Mouse (Mus musculus): ENCODE results near the gene Os9.
"Not testable (repeated sequence)": the region's sequence is repeated elsewhere in the genome, so short reads cannot be mapped to it uniquely, and the experiment has no call there.

The Os9 gene

DNA sequence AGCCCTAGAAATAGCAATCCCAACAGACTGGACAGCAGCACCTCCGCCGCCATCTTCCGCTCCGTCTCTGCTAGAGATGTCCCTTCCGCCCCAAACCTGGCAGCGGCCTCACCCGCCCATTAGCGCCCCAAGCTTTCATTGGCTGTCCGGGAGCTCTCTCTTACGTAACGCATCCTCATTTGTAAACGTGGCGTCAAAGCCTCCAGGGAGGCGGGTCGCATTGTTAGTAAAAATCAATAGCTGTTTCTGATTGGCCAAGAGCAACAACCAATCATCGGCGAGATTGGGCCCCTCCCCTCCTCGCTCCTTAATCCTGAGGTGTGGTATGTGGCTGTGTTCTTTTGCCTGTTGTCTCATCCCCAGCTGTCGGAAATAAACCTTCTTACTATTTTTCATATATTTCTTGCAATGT lies at the start of gene Os9:
Gene Os9, minus strand, starts transcription at position 66 of the 412 bp plus-strand sequence.
- DNase-seq (ENCODE audit: low spot score), result peak; percentile 97

DNA sequence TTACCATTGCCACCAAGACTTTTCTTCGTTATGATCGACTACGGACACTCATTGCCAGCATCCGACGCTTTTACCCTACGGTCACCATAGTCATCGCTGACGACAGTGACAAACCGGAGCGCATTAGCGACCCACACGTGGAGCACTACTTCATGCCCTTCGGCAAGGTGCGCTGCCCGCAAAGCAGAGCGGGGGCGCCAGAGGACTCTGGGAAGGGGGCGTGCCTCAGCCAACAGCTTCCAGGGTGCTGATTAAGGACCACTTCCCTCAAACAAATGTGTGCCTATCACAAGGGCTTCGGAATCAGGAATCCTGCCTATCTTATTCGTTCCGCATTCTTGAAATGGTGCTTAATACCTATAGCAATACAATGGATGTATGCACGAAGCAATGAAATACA lies 49.1 kb upstream of the Os9 start:
- peak; percentile 29 for DNase-seq (ENCODE audit: low spot score)

DNA sequence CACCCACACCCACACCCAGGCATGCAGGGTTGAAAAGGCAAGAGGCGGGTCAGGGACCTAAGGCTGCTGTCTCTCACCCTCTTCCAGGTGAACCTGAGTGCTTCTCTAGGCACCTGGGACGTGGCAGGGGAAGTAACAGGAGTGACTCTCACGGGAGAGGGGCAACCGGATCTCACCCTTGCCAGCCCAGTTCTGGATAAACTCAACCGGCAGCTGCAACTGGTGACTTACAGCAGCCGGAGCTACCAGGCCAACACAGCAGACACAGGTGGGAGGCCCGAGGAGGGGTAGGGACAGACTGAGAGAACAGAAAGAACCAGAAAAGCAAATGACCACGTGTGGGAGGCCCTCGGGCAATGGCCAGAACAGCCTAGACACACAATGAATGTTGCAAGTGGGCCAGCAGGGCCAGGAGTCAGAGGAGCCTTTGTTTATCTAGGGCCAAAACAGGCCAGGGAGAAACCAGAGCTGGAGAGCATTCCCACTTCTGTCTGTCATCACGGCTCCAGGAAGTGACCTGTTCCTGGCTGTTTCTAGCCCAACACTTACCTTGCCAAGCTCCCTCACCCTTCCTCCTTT lies 46.8 kb upstream of the Os9 start:
- DNase-seq (ENCODE audit: low spot score), result no peak

DNA sequence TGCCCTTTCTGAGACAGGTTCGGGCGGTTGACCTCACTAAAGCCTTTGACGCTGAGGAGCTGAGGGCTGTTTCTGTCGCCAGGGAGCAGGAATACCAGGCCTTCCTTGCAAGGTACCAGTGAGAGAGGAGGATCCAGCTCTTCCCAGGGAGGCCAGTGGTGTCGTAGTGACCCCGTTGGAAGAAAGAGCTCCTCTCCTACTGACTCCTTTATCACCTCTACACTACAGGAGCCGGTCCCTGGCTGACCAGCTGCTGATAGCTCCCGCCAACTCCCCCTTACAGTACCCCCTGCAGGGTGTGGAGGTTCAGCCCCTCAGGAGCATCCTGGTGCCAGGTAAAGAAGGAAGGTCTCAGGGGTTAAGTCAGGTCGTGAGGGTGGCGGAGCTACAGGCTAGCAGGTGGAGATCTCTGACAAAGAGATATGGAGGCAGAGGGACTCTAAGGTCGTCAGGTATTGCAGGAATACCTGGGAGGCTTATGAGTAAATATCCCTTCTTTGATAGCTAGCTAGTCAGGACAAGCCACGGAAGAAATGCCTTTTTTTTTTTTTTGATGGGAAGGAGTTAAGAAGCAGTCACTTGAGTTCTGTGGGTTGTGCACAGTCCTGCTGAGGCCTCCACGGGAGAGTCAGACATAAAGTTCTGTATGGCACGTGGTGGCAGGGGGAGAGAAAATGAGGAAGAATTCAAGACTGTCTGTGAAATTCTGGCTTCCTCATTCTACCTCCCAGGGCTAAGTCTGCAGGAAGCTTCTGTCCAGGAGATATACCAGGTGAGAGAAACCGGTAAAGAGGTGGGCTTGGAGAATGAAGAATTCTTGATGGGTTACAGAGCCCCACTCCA lies 46.1 kb upstream of the Os9 start:
- no peak for DNase-seq (ENCODE audit: low spot score)

DNA sequence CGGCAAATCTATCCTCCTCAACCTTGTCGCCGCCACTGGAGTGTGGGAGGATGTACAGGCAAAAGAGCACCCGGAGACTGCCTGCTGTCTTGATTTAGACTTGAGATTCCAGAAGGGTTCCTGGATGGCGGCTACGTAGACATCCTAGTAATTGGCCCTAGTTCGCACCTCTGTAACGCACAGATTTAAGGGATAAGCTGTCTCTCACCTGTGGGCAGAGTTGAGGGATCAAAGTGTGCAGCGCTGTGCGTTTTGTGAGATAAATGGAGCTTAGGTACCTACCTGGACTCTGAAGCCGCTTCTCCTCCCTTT lies 45.4 kb upstream of the Os9 start:
- no peak for DNase-seq (ENCODE audit: low spot score)

DNA sequence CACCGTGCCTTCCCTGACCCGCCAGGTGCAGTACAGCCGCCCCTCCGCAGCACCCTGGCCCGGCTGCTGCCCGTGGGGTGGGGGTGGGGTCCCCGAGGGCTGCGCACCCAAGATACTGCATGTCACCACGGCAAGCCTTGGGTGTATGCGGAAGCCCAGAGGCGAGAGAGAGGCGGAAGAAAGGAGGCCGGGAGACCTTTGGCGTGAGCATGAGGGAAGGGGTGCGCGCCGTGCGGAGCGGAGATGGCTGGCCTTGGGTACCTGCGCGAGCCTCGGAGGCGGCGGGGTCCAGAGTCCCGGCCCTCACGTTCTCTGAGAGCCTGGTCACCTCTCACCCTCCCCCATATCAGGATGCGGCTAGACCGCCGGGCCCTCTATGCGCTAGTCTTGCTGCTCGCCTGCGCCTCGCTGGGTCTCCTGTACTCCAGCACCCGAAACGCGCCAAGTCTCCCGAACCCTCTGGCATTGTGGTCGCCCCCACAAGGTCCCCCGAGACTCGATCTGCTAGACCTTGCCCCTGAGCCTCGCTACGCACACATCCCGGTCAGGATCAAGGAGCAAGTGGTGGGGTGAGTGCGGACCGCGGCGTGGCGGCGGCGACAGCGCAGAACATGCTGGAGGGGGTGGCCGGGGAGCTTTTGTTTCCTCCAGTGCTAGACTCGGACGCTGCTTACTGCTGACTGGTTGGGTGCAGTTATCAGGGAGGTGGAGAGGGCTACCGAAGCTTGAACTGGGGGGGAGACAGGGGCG lies 44.9 kb upstream of the Os9 start:
- DNase-seq (ENCODE audit: low spot score), result peak; percentile 41

DNA sequence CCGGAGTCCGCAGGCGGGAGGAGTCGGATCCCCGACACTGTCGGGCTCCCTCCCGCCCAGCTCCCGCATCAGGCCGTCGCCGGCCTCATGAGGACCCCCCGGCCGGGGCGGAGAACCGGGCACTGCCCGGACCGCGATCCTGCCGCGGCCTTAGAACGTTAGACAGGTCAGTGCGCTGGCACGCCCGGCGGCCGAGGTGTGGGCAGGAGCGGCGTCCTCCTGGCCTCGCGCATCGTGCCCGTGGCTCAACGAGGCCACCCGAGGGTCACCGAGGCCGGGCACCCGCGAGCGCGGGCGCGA lies 44.4 kb upstream of the Os9 start:
- DNase-seq (ENCODE audit: low spot score), result no peak

DNA sequence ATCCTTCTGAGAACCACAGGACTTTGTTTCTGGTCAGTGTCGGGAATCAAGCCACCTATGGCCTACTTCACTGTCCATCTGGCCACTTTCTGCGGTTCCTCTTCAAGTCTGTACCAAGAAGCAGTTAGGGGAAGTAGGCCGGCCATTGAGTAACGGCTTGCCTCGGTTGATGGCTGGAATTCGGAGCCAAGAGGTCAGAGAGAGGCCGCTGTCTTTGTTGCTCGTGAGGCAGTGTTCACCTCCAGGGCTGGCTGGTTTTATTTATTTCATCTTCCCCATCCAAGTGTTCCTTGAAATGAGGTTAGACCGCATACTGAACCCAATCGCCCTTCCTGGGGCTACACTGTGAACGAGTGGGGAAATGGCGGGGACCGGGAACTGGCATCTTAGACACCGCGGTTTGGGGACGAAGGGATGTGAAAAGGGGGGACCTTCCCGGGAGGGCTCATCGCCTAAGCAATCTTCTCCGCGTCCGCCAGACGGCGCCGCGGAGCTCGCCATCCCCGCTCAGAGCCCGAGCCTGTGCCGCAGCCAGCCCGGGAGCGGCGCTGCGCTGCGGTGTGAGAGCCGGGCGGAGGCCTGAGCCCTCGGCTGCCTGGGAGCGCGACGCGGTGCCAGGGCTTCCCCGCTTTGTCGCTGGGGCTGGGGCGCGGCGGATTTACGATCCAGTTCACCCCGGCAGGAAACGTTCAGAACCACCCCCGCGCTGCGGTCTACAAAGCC lies 43.9 kb upstream of the Os9 start, which contains the start of gene B4galnt1:
Gene B4galnt1, plus strand, starts transcription at position 595 of the 723 bp plus-strand sequence.
- peak; percentile 74 for DNase-seq (ENCODE audit: low spot score)

DNA sequence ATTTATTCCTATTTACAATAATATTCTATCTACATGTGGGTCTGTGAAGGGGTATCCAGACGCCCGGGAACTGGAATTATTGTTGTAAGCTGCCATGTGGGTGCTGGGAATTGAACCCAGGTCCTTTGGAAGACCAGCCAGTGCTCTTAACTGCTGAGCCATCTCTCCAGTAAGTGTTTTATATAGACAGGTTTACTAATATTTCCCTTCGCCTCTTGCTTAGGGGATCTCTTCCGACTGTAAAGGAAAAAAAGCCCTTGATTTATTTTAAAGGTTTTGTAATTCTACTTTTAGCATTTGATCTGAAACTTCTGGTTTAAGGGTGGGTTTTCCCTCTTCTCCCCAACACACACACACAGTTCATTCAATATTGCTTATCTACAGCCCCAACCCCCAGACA lies 43.3 kb upstream of the Os9 start:
- no peak for DNase-seq (ENCODE audit: low spot score)

DNA sequence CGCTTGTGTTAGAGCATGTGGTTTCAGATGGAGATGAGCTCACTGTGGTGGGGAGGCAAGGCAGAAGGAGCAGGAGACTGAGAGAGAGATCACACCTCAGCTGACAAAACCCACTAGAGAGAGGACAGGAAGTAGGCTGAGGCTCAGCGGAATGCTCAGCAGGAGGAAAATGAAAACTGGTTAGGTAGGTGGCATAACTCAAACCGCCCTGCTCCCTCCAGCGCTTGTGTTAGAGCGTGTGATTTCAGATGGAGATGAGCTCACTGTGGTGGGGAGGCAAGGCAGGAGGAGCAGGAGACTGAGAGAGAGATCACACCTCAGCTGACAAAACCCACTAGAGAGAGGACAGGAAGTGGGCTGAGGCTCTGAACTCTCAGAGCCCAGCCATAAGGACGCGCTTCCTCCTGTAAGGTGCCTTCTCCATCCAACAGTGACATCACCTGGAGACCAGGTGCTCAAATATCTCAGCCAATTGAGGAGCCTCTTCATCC lies 41.9 kb upstream of the Os9 start:
- not testable (repeated sequence) for DNase-seq (ENCODE audit: low spot score)

DNA sequence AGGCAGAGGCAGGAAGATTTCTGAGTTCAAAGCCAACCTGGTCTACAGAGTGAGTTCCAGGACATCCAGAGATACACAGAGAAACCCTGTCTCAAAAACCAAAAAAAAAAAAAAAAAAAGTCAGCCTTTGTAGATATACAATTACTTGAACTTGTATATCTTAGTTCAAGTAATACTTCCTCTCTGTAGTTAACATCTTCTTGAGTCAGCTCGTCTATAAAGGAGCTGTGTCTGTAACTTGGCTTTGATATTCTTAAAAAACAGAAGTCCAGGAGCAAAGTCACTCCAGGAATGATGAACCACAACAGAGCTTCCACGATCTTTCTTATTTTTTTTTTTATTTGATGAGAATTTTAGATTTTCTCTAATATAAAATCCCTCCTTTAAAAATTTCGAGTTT lies 39.8 kb upstream of the Os9 start:
- no peak for DNase-seq (ENCODE audit: low spot score)

DNA sequence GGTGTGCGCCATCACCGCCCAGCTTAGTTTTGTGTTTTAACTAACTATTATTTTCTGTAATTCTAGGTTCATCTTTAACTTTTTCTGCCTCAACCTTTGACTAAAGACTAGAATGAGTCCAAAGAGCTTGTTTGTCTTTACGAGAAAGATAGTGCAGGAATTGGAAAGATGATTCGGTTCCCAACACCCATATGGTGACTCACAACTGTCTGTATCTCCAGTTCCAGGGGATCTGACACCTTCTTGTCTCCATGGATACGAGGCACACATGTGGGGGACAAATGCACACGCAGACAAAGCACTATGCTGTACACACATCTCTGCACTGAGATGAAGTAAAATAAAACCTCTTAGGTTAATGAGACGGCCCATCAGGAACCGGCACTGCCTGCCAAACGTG lies 39.1 kb upstream of the Os9 start:
- no peak for DNase-seq (ENCODE audit: low spot score)

DNA sequence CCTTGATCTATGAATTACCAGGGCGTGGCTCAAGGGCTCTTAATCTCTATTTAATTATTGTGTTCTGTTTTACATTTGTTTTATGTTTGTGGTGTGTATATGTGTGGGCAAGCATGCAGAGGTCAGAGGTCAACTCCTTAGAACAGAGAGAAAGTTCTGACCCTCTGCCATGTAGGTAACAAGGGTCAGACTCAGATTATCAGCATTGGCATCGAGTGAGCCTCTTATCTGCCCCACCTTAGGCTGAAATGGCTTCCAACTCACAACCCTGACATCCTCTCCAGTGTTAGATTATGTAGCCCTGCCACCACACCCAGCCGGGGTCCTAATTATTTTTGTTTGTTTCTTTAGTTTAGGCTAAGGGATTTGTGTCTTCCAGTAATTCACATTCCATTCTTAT lies 37.5 kb upstream of the Os9 start:
- no peak for DNase-seq (ENCODE audit: low spot score)

DNA sequence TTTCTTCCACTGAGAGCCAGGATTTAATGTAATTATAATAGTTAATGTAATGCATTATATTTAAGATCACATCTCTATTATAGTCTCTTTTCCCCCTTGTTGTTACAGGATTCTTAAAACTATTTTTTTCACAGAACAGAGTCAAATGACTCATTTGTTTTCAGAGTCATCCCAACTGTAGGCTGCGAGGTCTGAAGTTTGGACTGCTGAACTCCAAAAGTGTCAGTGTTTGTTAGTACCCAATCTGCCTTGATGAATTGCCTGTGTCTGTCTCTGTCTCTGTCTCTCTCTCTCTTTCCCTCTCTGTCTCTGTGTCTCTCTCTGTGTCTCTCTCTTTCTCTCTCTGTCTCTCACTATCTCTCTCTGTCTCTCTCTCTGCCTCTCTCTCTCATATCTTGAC lies 35.6 kb upstream of the Os9 start:
- DNase-seq (ENCODE audit: low spot score), result no peak

DNA sequence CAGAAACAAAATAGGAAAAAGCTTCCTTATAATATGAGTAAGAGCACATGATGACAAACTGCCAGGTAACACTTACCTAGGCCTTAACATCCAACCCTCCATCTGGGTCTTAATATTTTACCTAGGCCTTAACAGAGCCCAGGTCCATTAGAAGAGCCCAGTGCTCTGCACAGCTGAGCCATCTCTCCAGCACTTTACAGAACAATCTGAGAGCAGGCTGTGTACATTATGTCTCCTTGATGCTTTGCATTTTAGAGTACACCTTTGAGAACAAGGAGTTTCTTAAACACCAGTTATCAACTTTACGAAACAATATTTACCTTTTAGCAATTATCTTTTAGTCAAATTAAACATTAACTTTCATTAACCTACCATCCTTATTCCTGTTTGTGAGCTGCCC lies 35.2 kb upstream of the Os9 start:
- no peak for DNase-seq (ENCODE audit: low spot score)

DNA sequence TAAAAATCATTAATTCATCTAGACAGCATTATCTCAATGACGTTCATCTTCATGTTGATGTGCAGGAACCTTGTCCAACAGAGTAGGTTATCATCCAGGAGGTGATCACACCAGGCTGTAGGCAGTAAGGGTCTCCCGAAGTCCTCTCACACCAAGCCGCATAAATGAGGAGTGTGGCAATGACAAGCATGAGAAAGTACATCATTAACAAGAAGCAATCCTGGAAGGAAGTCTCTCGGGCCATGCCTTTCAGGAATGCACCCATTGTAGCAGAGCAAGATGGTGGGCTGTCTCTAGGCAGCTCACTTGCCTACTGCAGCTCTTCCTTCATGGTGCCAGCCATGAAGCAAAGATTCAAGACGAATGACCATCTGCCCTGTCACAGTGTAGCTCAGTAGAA lies 33.7 kb upstream of the Os9 start:
- DNase-seq (ENCODE audit: low spot score), result no peak

DNA sequence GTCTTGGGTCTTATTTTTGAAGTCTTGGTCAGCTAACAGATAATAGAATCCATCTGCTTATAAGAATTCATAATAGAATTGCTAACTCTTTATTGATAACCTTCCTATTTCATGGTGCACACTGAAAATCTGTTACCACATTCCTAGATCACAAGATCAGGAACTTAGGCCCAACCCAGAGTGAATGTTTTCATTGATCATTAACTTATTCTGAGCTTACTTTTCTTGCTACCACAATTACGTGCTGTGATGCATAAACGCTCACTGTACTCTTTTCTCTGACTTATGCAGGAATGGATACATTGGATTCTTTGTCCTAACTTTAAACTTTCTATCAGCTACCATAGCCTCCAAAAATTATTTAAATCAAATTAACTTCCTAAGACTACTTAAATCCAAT lies 33.3 kb upstream of the Os9 start:
- no peak for DNase-seq (ENCODE audit: low spot score)

DNA sequence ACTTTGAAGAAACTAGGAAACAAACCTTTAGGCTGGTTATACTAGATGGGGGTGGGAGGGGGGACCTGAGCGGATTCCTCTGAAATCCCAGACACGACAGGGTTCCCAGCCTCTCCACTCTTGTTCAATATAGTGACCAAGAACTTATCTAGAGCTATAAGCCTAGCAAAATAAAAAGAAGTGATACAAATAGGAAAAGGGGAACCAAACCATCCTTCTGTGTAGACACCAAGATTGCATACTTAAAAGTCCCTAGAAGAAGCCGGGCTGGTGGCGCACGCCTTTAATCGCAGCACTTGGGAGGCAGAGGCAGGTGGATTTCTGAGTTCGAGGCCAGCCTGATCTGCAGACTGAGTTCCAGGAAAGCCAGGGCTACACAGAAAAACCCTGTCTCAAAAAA lies 32.4 kb upstream of the Os9 start:
- DNase-seq (ENCODE audit: low spot score), result no peak

DNA sequence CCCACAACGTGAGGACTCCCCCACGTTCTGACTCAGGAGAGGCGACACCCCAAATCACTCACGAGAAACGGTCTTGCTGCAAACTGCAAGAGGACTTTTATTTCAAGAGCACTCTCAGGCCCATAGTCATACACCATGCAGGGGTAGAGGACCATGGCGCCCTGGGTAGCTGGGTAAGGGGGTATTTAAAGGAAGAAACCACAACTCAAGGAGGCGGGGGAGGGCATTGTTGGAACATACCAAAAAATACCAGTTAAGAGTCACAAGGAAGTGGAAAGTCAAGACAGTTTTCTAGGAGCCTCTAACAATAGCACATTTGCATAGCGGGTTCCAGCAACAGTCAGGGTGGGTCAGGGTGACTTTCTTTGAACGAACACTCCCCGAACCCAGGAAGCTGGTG lies 31.6 kb upstream of the Os9 start:
- DNase-seq (ENCODE audit: low spot score), result not testable (repeated sequence)

DNA sequence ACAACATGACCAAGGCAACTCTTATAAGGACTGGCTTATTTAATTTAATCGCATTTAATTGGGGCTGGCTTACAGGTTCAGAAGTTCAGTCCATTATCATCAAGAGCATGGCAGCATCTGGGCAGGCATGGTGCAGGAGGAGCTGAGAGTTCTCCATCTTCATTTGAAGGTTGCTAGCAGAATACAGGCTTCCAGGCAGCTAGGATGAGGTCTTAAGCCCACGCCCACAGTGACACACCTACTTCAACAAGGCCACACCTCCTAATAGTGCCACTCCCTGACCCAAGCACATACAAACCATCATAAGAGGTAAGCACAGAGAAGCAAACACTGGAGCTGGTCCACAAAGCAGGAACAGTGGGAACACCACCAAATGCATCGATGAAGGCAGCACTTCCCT lies 30.3 kb upstream of the Os9 start:
- DNase-seq (ENCODE audit: low spot score), result not testable (repeated sequence)

DNA sequence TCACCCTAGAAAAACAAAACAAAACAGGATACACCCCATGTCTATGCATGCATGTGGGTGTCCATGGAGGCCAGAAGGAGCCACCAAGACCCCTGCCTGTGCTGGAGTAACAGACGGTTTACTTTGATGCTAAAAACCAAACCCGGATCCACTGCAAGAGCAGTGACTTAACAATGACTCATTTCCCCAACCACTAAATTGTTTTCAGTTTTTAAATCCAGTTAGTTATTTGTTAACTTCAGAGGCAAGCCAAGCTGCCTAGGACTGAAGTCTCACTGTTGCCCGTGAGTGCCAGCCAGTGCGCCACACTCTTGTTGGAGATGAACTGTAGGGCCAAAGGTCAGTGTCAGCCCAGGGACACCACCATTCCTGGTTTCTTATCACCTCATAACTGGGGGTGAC lies 29.5 kb upstream of the Os9 start:
- DNase-seq (ENCODE audit: low spot score), result no peak

DNA sequence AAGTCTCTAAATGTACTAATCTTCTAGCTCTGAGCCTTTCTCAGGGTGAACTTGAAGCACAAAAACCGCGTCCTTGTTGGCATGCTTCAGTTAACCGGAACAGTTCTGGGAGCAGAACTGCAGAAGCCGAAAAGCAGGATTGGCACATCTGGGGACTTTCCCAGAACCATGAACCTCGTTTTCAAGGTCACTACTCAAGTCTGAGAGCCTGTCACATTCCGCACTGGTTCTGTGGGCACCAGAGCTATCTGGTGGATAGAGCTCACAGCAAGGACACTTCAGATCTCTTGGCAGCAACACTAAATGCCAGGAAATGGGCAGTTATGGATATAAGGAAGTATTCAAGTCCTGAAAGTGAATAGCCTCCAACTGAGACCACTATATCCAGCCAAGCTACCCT lies 26.2 kb upstream of the Os9 start:
- no peak for DNase-seq (ENCODE audit: low spot score)

DNA sequence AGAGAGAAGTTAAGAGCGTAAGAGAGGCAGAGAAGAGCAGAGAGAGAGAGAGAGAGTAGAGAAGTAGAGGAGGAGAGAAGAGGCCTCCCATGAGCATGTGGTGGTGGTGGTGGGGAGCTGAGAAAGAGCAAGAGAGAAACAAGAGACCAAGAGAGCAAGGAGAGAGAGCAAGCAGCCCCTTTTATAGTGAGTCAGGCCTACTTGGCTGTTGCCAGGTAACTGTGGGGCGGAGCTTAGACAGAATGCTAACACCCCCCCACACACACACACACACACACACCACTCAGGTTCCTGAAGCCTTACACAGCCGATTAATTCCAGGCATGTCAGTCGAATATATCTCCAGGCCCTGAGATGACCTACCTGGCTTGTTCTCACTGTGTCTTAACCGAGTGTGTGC lies 24.4 kb upstream of the Os9 start:
- no peak for DNase-seq (ENCODE audit: low spot score)

All from c-Kit-positive CD71-positive TER-119-positive erythroid progenitor cells, embryonic 14.5 days (primary cell).